In the genomic region with DNA sequence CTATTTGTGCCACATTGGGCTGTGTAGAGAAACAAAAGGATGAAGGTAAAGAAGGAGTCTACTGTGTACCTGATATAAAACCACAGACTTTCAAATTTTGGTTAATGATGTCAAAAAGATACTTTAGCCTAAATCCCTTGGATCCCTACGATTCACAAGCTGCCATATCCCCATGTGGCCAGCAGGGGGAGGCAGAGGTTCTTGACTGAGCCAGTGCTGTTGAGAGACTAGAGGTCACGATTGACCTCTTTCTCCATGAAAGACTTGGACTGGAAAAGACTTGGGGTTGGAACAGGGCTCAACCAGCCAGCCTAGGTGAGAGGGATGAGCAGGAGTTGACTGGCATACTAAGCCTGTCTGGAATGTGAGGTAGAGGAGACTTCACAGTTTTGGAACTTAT, we compare ENCODE assay signal across 8 mouse cellular contexts. TPM values are rescaled to one million over a fixed set of nuclear protein-coding genes. Genes with fewer than 3 reads are reported as not detected.
DNase-seq lines count a peak whose midpoint lies in the region; ATAC-seq and TF ChIP-seq lines count a peak whose summit lies in the region.

No protein-coding gene starts in this region.

- 4% methylated on average over 2 of the region's 2 CpGs for WGBS in intestine, postnatal 0 days
- 9% methylated on average over 2 of the region's 2 CpGs for WGBS in intestine, embryonic 16.5 days
- 12% methylated on average over 2 of the region's 2 CpGs for WGBS in neural tube, embryonic 11.5 days

- DNase-seq in ZHBTc4 (ENCODE audit: low read depth, low spot score), result peak; percentile 78
- peak; percentile 66 to 78 for DNase-seq in cerebellum, postnatal 25 days
- DNase-seq in heart, postnatal 10 days, result peak; percentile 44 to 73
- peak; percentile 23 to 54 for DNase-seq in left cerebral cortex, postnatal 10 days (ENCODE audit: extremely low spot score in 1 of 2, low spot score in 2 of 2)
- peak; percentile 67 for DNase-seq in neural tube, embryonic 11.5 days (ENCODE audit: low spot score)
- DNase-seq in thymus, postnatal 0 days (ENCODE audit: low spot score), result peak; percentile 52

- H3K9me3 ChIP-seq in intestine, postnatal 0 days (ENCODE audit: control insufficient read depth), result no peaks in the 10 kb centered on the region
- H3K9me3 ChIP-seq in intestine, embryonic 16.5 days (ENCODE audit: control insufficient read depth, low read length), result no peaks in the 10 kb centered on the region
- H3K9me3 ChIP-seq in neural tube, embryonic 11.5 days (ENCODE audit: control insufficient read depth, low read length), result no peaks in the 10 kb centered on the region

- H3K4me1 ChIP-seq in intestine, postnatal 0 days (replicated peaks; ENCODE audit: control insufficient read depth, insufficient read depth, low read length), result no peaks in the 10 kb centered on the region
- no peaks in the 10 kb centered on the region for H3K4me1 ChIP-seq in intestine, embryonic 16.5 days (ENCODE audit: control insufficient read depth, insufficient read depth, low read length)
- H3K4me1 ChIP-seq in neural tube, embryonic 11.5 days (ENCODE audit: control insufficient read depth, insufficient read depth, low read length), result no peaks in the 10 kb centered on the region

- no peak for ATAC-seq in intestine, postnatal 0 days
- ATAC-seq in intestine, embryonic 16.5 days, result no peak
- ATAC-seq in neural tube, embryonic 11.5 days (ENCODE audit: insufficient read depth, low FRiP score, low TSS enrichment), result no peak

- H3K4me2 ChIP-seq in intestine, postnatal 0 days (replicated peaks; ENCODE audit: low read depth), result no peak overlapping the region
- H3K4me2 ChIP-seq in intestine, embryonic 16.5 days (ENCODE audit: low read depth, low read length), result no peak overlapping the region
- H3K4me2 ChIP-seq in neural tube, embryonic 11.5 days (ENCODE audit: low read depth), result no peak overlapping the region

- intact Hi-C loops in heart, postnatal 10 days (cut with DNase I), result no loop called here
- intact Hi-C loops in left cerebral cortex, postnatal 10 days (cut with DNase I), result no loop called here

- no peaks in the 10 kb centered on the region for H3K27me3 ChIP-seq in intestine, postnatal 0 days (replicated peaks; ENCODE audit: control insufficient read depth, insufficient read depth, low read length)
- H3K27me3 ChIP-seq in intestine, embryonic 16.5 days (replicated peaks; ENCODE audit: control insufficient read depth, insufficient read depth, low read length), result no peaks in the 10 kb centered on the region
- H3K27me3 ChIP-seq in neural tube, embryonic 11.5 days (ENCODE audit: control insufficient read depth, insufficient read depth, low read length), result no peaks in the 10 kb centered on the region

- no peak overlapping the region for H3K9ac ChIP-seq in intestine, postnatal 0 days (ENCODE audit: low read depth, low read length)
- H3K9ac ChIP-seq in intestine, embryonic 16.5 days (ENCODE audit: low read depth, low read length), result no peak overlapping the region
- no peak overlapping the region for H3K9ac ChIP-seq in neural tube, embryonic 11.5 days (ENCODE audit: low read length)

- H3K27ac ChIP-seq in intestine, postnatal 0 days (ENCODE audit: low read depth, low read length), result no peak overlapping the region
- H3K27ac ChIP-seq in intestine, embryonic 16.5 days (ENCODE audit: low read length), result no peak overlapping the region
- H3K27ac ChIP-seq in neural tube, embryonic 11.5 days (ENCODE audit: low read depth, low read length), result no peak overlapping the region

- TF ChIP-seq CTCF in intestine, postnatal 0 days (IDR thresholded peaks at IDR 0.05; ENCODE audit: low read depth), result peak; percentile 91

- no peak overlapping the region for H3K4me3 ChIP-seq in intestine, postnatal 0 days (ENCODE audit: low read depth, low read length)
- H3K4me3 ChIP-seq in intestine, embryonic 16.5 days (ENCODE audit: low read length), result no peak overlapping the region
- no peak overlapping the region for H3K4me3 ChIP-seq in neural tube, embryonic 11.5 days (ENCODE audit: low read depth, low read length)

- H3K36me3 ChIP-seq in intestine, postnatal 0 days (ENCODE audit: control insufficient read depth, insufficient read depth), result no peaks in the 10 kb centered on the region
- H3K36me3 ChIP-seq in intestine, embryonic 16.5 days (ENCODE audit: control insufficient read depth, insufficient read depth, low read length), result no peaks in the 10 kb centered on the region
- H3K36me3 ChIP-seq in neural tube, embryonic 11.5 days (ENCODE audit: control insufficient read depth, insufficient read depth, low read length), result no peaks in the 10 kb centered on the region

RNA-seq across cellular contexts. Expression of gene Gzmf, which starts 7.2 kb away (rescaled TPM):
- polyA plus RNA-seq in intestine, postnatal 0 days (2015; fragmentation: Nextera tagmentation; extraction: Ambion mirVana), result not detected in 2 replicates
- not detected in 2 replicates for polyA plus RNA-seq in intestine, embryonic 16.5 days (2015; fragmentation: Nextera tagmentation; extraction: Ambion mirVana)
- not detected for total RNA-seq in heart, postnatal 10 days (2021)
- total RNA-seq in left cerebral cortex, postnatal 10 days (2021), result not detected
- not detected in 2 replicates for polyA plus RNA-seq in neural tube, embryonic 11.5 days (2014; fragmentation: Nextera tagmentation; extraction: Ambion mirVana)
- 0.16 and 0.18 TPM in 2 replicates for polyA plus RNA-seq in thymus, postnatal 0 days (2015; fragmentation: Nextera tagmentation; extraction: Ambion mirVana)

RNA-seq across cellular contexts. Expression of gene Gzmn, which starts 29.6 kb away (rescaled TPM):
- polyA plus RNA-seq in intestine, postnatal 0 days (2015; fragmentation: Nextera tagmentation; extraction: Ambion mirVana), result not detected in 2 replicates
- polyA plus RNA-seq in intestine, embryonic 16.5 days (2015; fragmentation: Nextera tagmentation; extraction: Ambion mirVana), result not detected in 2 replicates
- not detected for total RNA-seq in heart, postnatal 10 days (2021)
- not detected for total RNA-seq in left cerebral cortex, postnatal 10 days (2021)
- polyA plus RNA-seq in neural tube, embryonic 11.5 days (2014; fragmentation: Nextera tagmentation; extraction: Ambion mirVana), result not detected in 2 replicates
- polyA plus RNA-seq in thymus, postnatal 0 days (2015; fragmentation: Nextera tagmentation; extraction: Ambion mirVana), result not detected in 2 replicates

RNA-seq across cellular contexts. Expression of gene Gzmc, which starts 30.5 kb away (rescaled TPM):
- polyA plus RNA-seq in intestine, postnatal 0 days (2015; fragmentation: Nextera tagmentation; extraction: Ambion mirVana), result not detected in 2 replicates
- not detected in 2 replicates for polyA plus RNA-seq in intestine, embryonic 16.5 days (2015; fragmentation: Nextera tagmentation; extraction: Ambion mirVana)
- total RNA-seq in heart, postnatal 10 days (2021), result not detected
- not detected for total RNA-seq in left cerebral cortex, postnatal 10 days (2021)
- 0.36 TPM in 1 of 2 replicates, not detected in the other for polyA plus RNA-seq in neural tube, embryonic 11.5 days (2014; fragmentation: Nextera tagmentation; extraction: Ambion mirVana)
- polyA plus RNA-seq in thymus, postnatal 0 days (2015; fragmentation: Nextera tagmentation; extraction: Ambion mirVana), result 10.4 and 13.2 TPM in 2 replicates

RNA-seq across cellular contexts. Expression of gene Gzmg, which starts 44.6 kb away (rescaled TPM):
- polyA plus RNA-seq in intestine, postnatal 0 days (2015; fragmentation: Nextera tagmentation; extraction: Ambion mirVana), result not detected in 2 replicates
- not detected in 2 replicates for polyA plus RNA-seq in intestine, embryonic 16.5 days (2015; fragmentation: Nextera tagmentation; extraction: Ambion mirVana)
- total RNA-seq in heart, postnatal 10 days (2021), result not detected
- not detected for total RNA-seq in left cerebral cortex, postnatal 10 days (2021)
- polyA plus RNA-seq in neural tube, embryonic 11.5 days (2014; fragmentation: Nextera tagmentation; extraction: Ambion mirVana), result not detected in 2 replicates
- not detected in 2 replicates for polyA plus RNA-seq in thymus, postnatal 0 days (2015; fragmentation: Nextera tagmentation; extraction: Ambion mirVana)

RNA-seq across cellular contexts. Expression of gene Gzmb, which starts 58.1 kb away (rescaled TPM):
- 0.21 and 0.34 TPM in 2 replicates for polyA plus RNA-seq in intestine, postnatal 0 days (2015; fragmentation: Nextera tagmentation; extraction: Ambion mirVana)
- polyA plus RNA-seq in intestine, embryonic 16.5 days (2015; fragmentation: Nextera tagmentation; extraction: Ambion mirVana), result 0.86 and 1.3 TPM in 2 replicates
- total RNA-seq in heart, postnatal 10 days (2021), result not detected
- total RNA-seq in left cerebral cortex, postnatal 10 days (2021), result not detected
- not detected in 2 replicates for polyA plus RNA-seq in neural tube, embryonic 11.5 days (2014; fragmentation: Nextera tagmentation; extraction: Ambion mirVana)
- polyA plus RNA-seq in thymus, postnatal 0 days (2015; fragmentation: Nextera tagmentation; extraction: Ambion mirVana), result 4.2 and 4.5 TPM in 2 replicates
